ENCODE assay signal across 7 mouse cellular contexts in the genomic region with DNA sequence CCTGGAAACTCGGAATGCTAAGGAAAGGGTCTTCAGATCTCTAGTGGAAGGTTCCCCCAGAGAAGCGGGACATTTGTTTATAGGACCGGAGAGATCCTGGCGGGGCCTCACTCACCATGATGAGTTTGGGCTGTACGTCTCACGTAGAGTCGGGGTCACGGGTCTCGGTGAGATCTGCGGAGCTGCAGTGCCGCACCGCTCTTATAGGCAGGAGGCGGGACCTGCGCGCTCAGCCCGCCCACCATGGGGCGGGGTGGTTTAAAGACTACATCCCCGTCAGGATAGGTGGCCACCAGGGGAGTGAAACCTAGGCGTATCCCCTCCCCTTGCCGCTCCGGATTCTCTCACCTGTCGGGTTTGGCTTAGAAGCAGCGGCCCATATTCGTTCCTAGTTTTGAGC. TPM values are rescaled to one million over a fixed set of nuclear protein-coding genes. Genes with fewer than 3 reads are reported as not detected.
DNase-seq lines count a peak whose midpoint lies in the region; ATAC-seq and TF ChIP-seq lines count a peak whose summit lies in the region.

No protein-coding gene starts in this region.

- H3K4me1 ChIP-seq in embryonic facial prominence, embryonic 12.5 days = peaks cover 9% of the 10 kb centered on the region; the same call in 1 of the 2 replicates
- peaks cover 2% of the 10 kb centered on the region for H3K4me1 ChIP-seq in heart, adult 2 months (ENCODE audit: control insufficient read depth, insufficient read depth, low read length)
- H3K4me1 ChIP-seq in limb, embryonic 12.5 days (replicated peaks) = peaks cover 19% of the 10 kb centered on the region
- H3K4me1 ChIP-seq in midbrain, embryonic 14.5 days (ENCODE audit: control insufficient read depth, insufficient read depth, low read length) = peaks cover 17% of the 10 kb centered on the region

- peak overlapping the region; percentile 92 for H3K4me2 ChIP-seq in embryonic facial prominence, embryonic 12.5 days (replicated peaks)
- peak overlapping the region; percentile 96 for H3K4me2 ChIP-seq in limb, embryonic 12.5 days
- peak overlapping the region; percentile 97 for H3K4me2 ChIP-seq in midbrain, embryonic 14.5 days (ENCODE audit: low read length)

- ATAC-seq in embryonic facial prominence, embryonic 12.5 days (ENCODE audit: insufficient number of reproducible peaks, insufficient read depth, low FRiP score, low TSS enrichment) = peak; percentile 41; the same call in 1 of the 2 replicates
- peak; percentile 87 for ATAC-seq in limb, embryonic 12.5 days (ENCODE audit: insufficient number of reproducible peaks, insufficient read depth, low FRiP score, low TSS enrichment, low read depth)
- peak; percentile 76 for ATAC-seq in midbrain, embryonic 14.5 days (ENCODE audit: low FRiP score, low TSS enrichment)

- intact Hi-C loops in heart, adult 2 months (cut with DNase I) = no loop called here

- peak; percentile 99 for TF ChIP-seq POLR2A in heart, adult 2 months (IDR thresholded peaks at IDR 0.05; ENCODE audit: insufficient read depth, low read depth, low read length)

- peak; percentile 55 for TF ChIP-seq CTCF in heart, adult 2 months (IDR thresholded peaks at IDR 0.05)

- peak overlapping the region; percentile 50 for H3K4me3 ChIP-seq in embryonic facial prominence, embryonic 12.5 days
- peak overlapping the region; percentile 62 for H3K4me3 ChIP-seq in heart, adult 2 months
- peak overlapping the region; percentile 53 for H3K4me3 ChIP-seq in limb, embryonic 12.5 days (replicated peaks)
- peak overlapping the region; percentile 52 for H3K4me3 ChIP-seq in midbrain, embryonic 14.5 days (replicated peaks; ENCODE audit: low read depth, low read length)

- peak; percentile 71; the same call in 1 of the 2 replicates for TF ChIP-seq EP300 in heart, adult 2 months (IDR thresholded peaks at IDR 0.05; ENCODE audit: insufficient read depth, low read depth, low read length)

- H3K27ac ChIP-seq in embryonic facial prominence, embryonic 12.5 days = no peak overlapping the region
- H3K27ac ChIP-seq in heart, adult 2 months = peak overlapping the region; percentile 88
- H3K27ac ChIP-seq in limb, embryonic 12.5 days = no peak overlapping the region
- no peak overlapping the region for H3K27ac ChIP-seq in midbrain, embryonic 14.5 days (replicated peaks; ENCODE audit: low read depth, low read length)

- DNase-seq in adrenal gland, postnatal 14 days = peak; percentile 91
- DNase-seq in heart, adult 2 months = peak; percentile 92 to 94
- DNase-seq in kidney, adult 8-10 months = peak; percentile 95 to 98
- DNase-seq in midbrain, embryonic 14.5 days = peak; percentile 84
- peak; percentile 93 to 98 for DNase-seq in spleen, adult 18-20 months

- H3K9me3 ChIP-seq in embryonic facial prominence, embryonic 12.5 days = no peaks in the 10 kb centered on the region
- H3K9me3 ChIP-seq in limb, embryonic 12.5 days = no peaks in the 10 kb centered on the region
- H3K9me3 ChIP-seq in midbrain, embryonic 14.5 days (ENCODE audit: control insufficient read depth, low read length) = no peaks in the 10 kb centered on the region

- no peaks in the 10 kb centered on the region for H3K79me2 ChIP-seq in heart, adult 2 months (replicated peaks; ENCODE audit: control insufficient read depth, insufficient read depth, low read length)

- H3K9ac ChIP-seq in embryonic facial prominence, embryonic 12.5 days = peak overlapping the region; percentile 39
- peak overlapping the region; percentile 90 for H3K9ac ChIP-seq in heart, adult 2 months (ENCODE audit: low read depth, low read length)
- peak overlapping the region; percentile 42 for H3K9ac ChIP-seq in limb, embryonic 12.5 days (replicated peaks)
- H3K9ac ChIP-seq in midbrain, embryonic 14.5 days (replicated peaks; ENCODE audit: low read length) = peak overlapping the region; percentile 62

- peaks cover 10% of the 10 kb centered on the region for H3K36me3 ChIP-seq in embryonic facial prominence, embryonic 12.5 days
- peaks cover 5% of the 10 kb centered on the region for H3K36me3 ChIP-seq in heart, adult 2 months (ENCODE audit: control insufficient read depth, insufficient read depth, low read length)
- H3K36me3 ChIP-seq in limb, embryonic 12.5 days = peaks cover 18% of the 10 kb centered on the region
- H3K36me3 ChIP-seq in midbrain, embryonic 14.5 days (ENCODE audit: control insufficient read depth, insufficient read depth, low read length) = peaks cover 13% of the 10 kb centered on the region

- peaks cover 62% of the 10 kb centered on the region for H3K27me3 ChIP-seq in embryonic facial prominence, embryonic 12.5 days
- no peaks in the 10 kb centered on the region for H3K27me3 ChIP-seq in heart, adult 2 months (ENCODE audit: control insufficient read depth, insufficient read depth, low read length)
- peaks cover 75% of the 10 kb centered on the region for H3K27me3 ChIP-seq in limb, embryonic 12.5 days
- H3K27me3 ChIP-seq in midbrain, embryonic 14.5 days (ENCODE audit: control insufficient read depth, insufficient read depth, low read length) = peaks cover 46% of the 10 kb centered on the region

- under 1% methylated on average over 24 of the region's 24 CpGs for WGBS in embryonic facial prominence, embryonic 12.5 days
- WGBS in heart, adult 2 months = under 1% methylated on average over 24 of the region's 24 CpGs
- under 1% methylated on average over 24 of the region's 24 CpGs for WGBS in limb, embryonic 12.5 days
- under 1% methylated on average over 24 of the region's 24 CpGs for WGBS in midbrain, embryonic 14.5 days

RNA-seq across cellular contexts. Expression of a gene that starts 0.6 kb away (rescaled TPM):
- total RNA-seq in adrenal gland, postnatal 14 days (2021) = 42.9 and 53.1 TPM in 2 replicates
- polyA plus RNA-seq in embryonic facial prominence, embryonic 12.5 days (2016; fragmentation: Nextera tagmentation; extraction: Ambion mirVana) = 16.2 and 18.7 TPM in 2 replicates
- total RNA-seq in heart, adult 2 months (2021) = 100 to 1,000 TPM; 973 to 976 TPM
- polyA plus RNA-seq in heart, adult 2 months (2012; rRNA removed) = 781 and 842 TPM in 2 replicates
- polyA plus RNA-seq in limb, embryonic 12.5 days (2016; fragmentation: Nextera tagmentation; extraction: Ambion mirVana) = 14.5 and 15.8 TPM in 2 replicates
- polyA plus RNA-seq in midbrain, embryonic 14.5 days (2014; fragmentation: Nextera tagmentation; extraction: Ambion mirVana) = 4.2 and 6.4 TPM in 2 replicates

RNA-seq across cellular contexts. Expression of a gene that starts 8.4 kb away (rescaled TPM):
- total RNA-seq in adrenal gland, postnatal 14 days (2021) = 95.6 and 104 TPM in 2 replicates
- 132 and 138 TPM in 2 replicates for polyA plus RNA-seq in embryonic facial prominence, embryonic 12.5 days (2016; fragmentation: Nextera tagmentation; extraction: Ambion mirVana)
- 10 to 100 TPM; 42.4 to 42.5 TPM for total RNA-seq in heart, adult 2 months (2021)
- polyA plus RNA-seq in heart, adult 2 months (2012; rRNA removed) = 68.3 and 82.0 TPM in 2 replicates
- 131 and 134 TPM in 2 replicates for polyA plus RNA-seq in limb, embryonic 12.5 days (2016; fragmentation: Nextera tagmentation; extraction: Ambion mirVana)
- polyA plus RNA-seq in midbrain, embryonic 14.5 days (2014; fragmentation: Nextera tagmentation; extraction: Ambion mirVana) = 120 and 144 TPM in 2 replicates

RNA-seq across cellular contexts. Expression of a gene that starts 8.5 kb away (rescaled TPM):
- total RNA-seq in adrenal gland, postnatal 14 days (2021) = 18.0 and 24.7 TPM in 2 replicates
- 21.6 and 21.7 TPM in 2 replicates for polyA plus RNA-seq in embryonic facial prominence, embryonic 12.5 days (2016; fragmentation: Nextera tagmentation; extraction: Ambion mirVana)
- total RNA-seq in heart, adult 2 months (2021) = 1 to 10 TPM; 3.2 to 3.8 TPM
- 4.9 and 8.5 TPM in 2 replicates for polyA plus RNA-seq in heart, adult 2 months (2012; rRNA removed)
- polyA plus RNA-seq in limb, embryonic 12.5 days (2016; fragmentation: Nextera tagmentation; extraction: Ambion mirVana) = 19.3 and 20.6 TPM in 2 replicates
- polyA plus RNA-seq in midbrain, embryonic 14.5 days (2014; fragmentation: Nextera tagmentation; extraction: Ambion mirVana) = 14.2 and 24.2 TPM in 2 replicates

RNA-seq across cellular contexts. Expression of a gene that starts 12.8 kb away (rescaled TPM):
- total RNA-seq in adrenal gland, postnatal 14 days (2021) = not detected in 2 replicates
- not detected in 2 replicates for polyA plus RNA-seq in embryonic facial prominence, embryonic 12.5 days (2016; fragmentation: Nextera tagmentation; extraction: Ambion mirVana)
- not detected for total RNA-seq in heart, adult 2 months (2021)
- polyA plus RNA-seq in heart, adult 2 months (2012; rRNA removed) = not detected in 2 replicates
- polyA plus RNA-seq in limb, embryonic 12.5 days (2016; fragmentation: Nextera tagmentation; extraction: Ambion mirVana) = not detected in 2 replicates
- polyA plus RNA-seq in midbrain, embryonic 14.5 days (2014; fragmentation: Nextera tagmentation; extraction: Ambion mirVana) = not detected in 2 replicates

RNA-seq across cellular contexts. Expression of a gene that starts 17.1 kb away (rescaled TPM):
- 49.3 and 66.8 TPM in 2 replicates for total RNA-seq in adrenal gland, postnatal 14 days (2021)
- 40.0 and 45.0 TPM in 2 replicates for polyA plus RNA-seq in embryonic facial prominence, embryonic 12.5 days (2016; fragmentation: Nextera tagmentation; extraction: Ambion mirVana)
- total RNA-seq in heart, adult 2 months (2021) = 100 to 1,000 TPM; 111 to 129 TPM
- 67.9 and 93.3 TPM in 2 replicates for polyA plus RNA-seq in heart, adult 2 months (2012; rRNA removed)
- polyA plus RNA-seq in limb, embryonic 12.5 days (2016; fragmentation: Nextera tagmentation; extraction: Ambion mirVana) = 40.7 and 42.8 TPM in 2 replicates
- polyA plus RNA-seq in midbrain, embryonic 14.5 days (2014; fragmentation: Nextera tagmentation; extraction: Ambion mirVana) = 29.5 and 38.3 TPM in 2 replicates

Comparison
In these comparisons a context has a peak if more than half of its experiments do, and no peak if none do; other contexts are left out.
1. H3K9ac ChIP-seq: peak in every context shown above with its lines; median percentile 90 in heart, adult 2 months; 62 in midbrain, embryonic 14.5 days; 42 in limb, embryonic 12.5 days; 39 in embryonic facial prominence, embryonic 12.5 days.
2. RNA of a gene that starts 0.6 kb away (polyA plus RNA-seq): 781 to 842 TPM in heart, adult 2 months; 16.2 to 18.7 TPM in embryonic facial prominence, embryonic 12.5 days, 14.5 to 15.8 TPM in limb, embryonic 12.5 days and 4.2 to 6.4 TPM in midbrain, embryonic 14.5 days; every median in the first group is over 10 times any median in the second.
3. Peak in every context shown above with its lines, with median percentiles within 50 percentile points of each other: DNase-seq, ATAC-seq, H3K4me2 ChIP-seq and H3K4me3 ChIP-seq.